Comparison of ENCODE assay signal across 8 mouse cellular contexts in the genomic region with DNA sequence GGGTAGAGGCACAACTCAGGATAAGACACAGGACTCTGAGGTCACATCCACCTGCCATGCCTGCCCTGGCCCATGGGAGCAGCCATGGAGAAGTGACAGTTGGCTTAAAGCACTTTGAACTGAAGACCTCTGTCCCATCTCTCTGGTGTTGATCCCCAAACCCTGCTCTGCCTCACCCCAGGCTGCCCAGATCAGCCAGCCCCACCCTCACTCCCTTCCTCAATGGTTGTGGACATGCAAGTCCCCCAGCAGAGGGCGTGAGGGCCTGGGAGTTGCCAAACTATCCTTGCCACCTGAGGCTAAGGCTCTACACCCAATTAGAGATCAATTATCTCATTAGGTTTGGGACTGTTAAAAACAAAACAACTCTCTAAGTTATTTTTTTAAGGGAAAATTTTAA. TPM values are rescaled to one million over a fixed set of nuclear protein-coding genes. Genes with fewer than 3 reads are reported as not detected.
DNase-seq lines count a peak whose midpoint lies in the region; ATAC-seq and TF ChIP-seq lines count a peak whose summit lies in the region.

No protein-coding gene starts in this region.

- 0% methylated on average over 1 of the region's 1 CpGs for WGBS in liver, adult 2 months
- WGBS in liver, embryonic 12.5 days (ENCODE audit: insufficient replicate concordance) = 0% methylated on average over 1 of the region's 1 CpGs
- whole genome bisulfite sequencing in bone marrow, adult 2 months = 12% methylated on average over 1 of the region's 1 CpGs
- WGBS in limb, embryonic 10.5 days = 3% methylated on average over 1 of the region's 1 CpGs

- H3K4me2 ChIP-seq in liver, embryonic 12.5 days = no peak overlapping the region

- no peaks in the 10 kb centered on the region for H3K9me3 ChIP-seq in liver, embryonic 12.5 days (replicated peaks)
- H3K9me3 ChIP-seq in limb, embryonic 10.5 days (replicated peaks) = no peaks in the 10 kb centered on the region

- DNase-seq in embryo, embryonic 10 days (ENCODE audit: low spot score) = peak; percentile 42
- no peak for DNase-seq in embryo, embryonic 9.5 days (ENCODE audit: extremely low spot score)
- DNase-seq in liver, adult 2 months (ENCODE audit: extremely low read depth, low read depth, low spot score) = no peak
- peak; percentile 11 for DNase-seq in lung, postnatal 14 days
- no peak for DNase-seq in limb, embryonic 10.5 days (ENCODE audit: low spot score)
- DNase-seq in kidney, postnatal 14 days = no peak

- no peak for TF ChIP-seq POLR2A in liver, adult 2 months (IDR thresholded peaks at IDR 0.05; ENCODE audit: extremely low read depth, insufficient read depth, low read length)
- no peak for TF ChIP-seq POLR2A in bone marrow, adult 2 months (IDR thresholded peaks at IDR 0.05; ENCODE audit: borderline replicate concordance, control insufficient read depth, low read depth, low read length)

- no peaks in the 10 kb centered on the region for H3K36me3 ChIP-seq in liver, adult 2 months (ENCODE audit: control insufficient read depth, insufficient read depth, low read length)
- H3K36me3 ChIP-seq in liver, embryonic 12.5 days = no peaks in the 10 kb centered on the region
- H3K36me3 ChIP-seq in limb, embryonic 10.5 days = no peaks in the 10 kb centered on the region

- TF ChIP-seq CTCF in liver, adult 2 months (IDR thresholded peaks at IDR 0.05; ENCODE audit: low read depth, low read length) = peak; percentile 79
- TF ChIP-seq CTCF in bone marrow, adult 2 months (IDR thresholded peaks at IDR 0.05; ENCODE audit: control insufficient read depth, insufficient read depth, low read length) = peak; percentile 42; the same call in 1 of the 2 replicates

- no peaks in the 10 kb centered on the region for H3K79me2 ChIP-seq in liver, adult 2 months (ENCODE audit: control insufficient read depth, insufficient read depth, low read length)

- no peak overlapping the region for H3K4me3 ChIP-seq in liver, adult 2 months (ENCODE audit: insufficient read depth, low read depth, low read length)
- H3K4me3 ChIP-seq in liver, embryonic 12.5 days = no peak overlapping the region
- no peak overlapping the region for H3K4me3 ChIP-seq in bone marrow, adult 2 months (replicated peaks; ENCODE audit: control insufficient read depth, low read depth, low read length)
- no peak overlapping the region for H3K4me3 ChIP-seq in limb, embryonic 10.5 days

- peaks cover 8% of the 10 kb centered on the region; the same call in 1 of the 2 replicates for H3K27me3 ChIP-seq in liver, adult 2 months (ENCODE audit: control insufficient read depth, insufficient read depth, low read length)
- peaks cover 88% of the 10 kb centered on the region for H3K27me3 ChIP-seq in liver, embryonic 12.5 days (replicated peaks)
- peaks cover 91% of the 10 kb centered on the region for H3K27me3 ChIP-seq in limb, embryonic 10.5 days (ENCODE audit: low read depth, poor library complexity, severe bottlenecking)

- ATAC-seq in liver, embryonic 12.5 days = no peak

- no peaks in the 10 kb centered on the region for H3K4me1 ChIP-seq in liver, adult 2 months (ENCODE audit: control insufficient read depth, insufficient read depth, low read length)
- H3K4me1 ChIP-seq in liver, embryonic 12.5 days = no peaks in the 10 kb centered on the region
- no peaks in the 10 kb centered on the region for H3K4me1 ChIP-seq in bone marrow, adult 2 months (ENCODE audit: control insufficient read depth, insufficient read depth, low read length)
- peaks cover 11% of the 10 kb centered on the region for H3K4me1 ChIP-seq in limb, embryonic 10.5 days

- H3K9ac ChIP-seq in liver, adult 2 months (ENCODE audit: low read depth, low read length) = no peak overlapping the region
- no peak overlapping the region for H3K9ac ChIP-seq in liver, embryonic 12.5 days

- no peak overlapping the region for H3K27ac ChIP-seq in liver, adult 2 months (replicated peaks; ENCODE audit: insufficient read depth, low read depth, low read length)
- no peak overlapping the region for H3K27ac ChIP-seq in liver, embryonic 12.5 days
- no peak overlapping the region for H3K27ac ChIP-seq in bone marrow, adult 2 months (ENCODE audit: control insufficient read depth, insufficient read depth, low read depth, low read length, poor library complexity)
- H3K27ac ChIP-seq in limb, embryonic 10.5 days = no peak overlapping the region

RNA-seq across cellular contexts. Expression of a gene that starts 3.0 kb away (rescaled TPM):
- 0.34 and 0.74 TPM in 2 replicates for total RNA-seq in liver, adult 2 months (2014; rRNA removed)
- polyA plus RNA-seq in liver, adult 2 months (2012; rRNA removed) = not detected in 2 replicates
- polyA plus RNA-seq in liver, embryonic 12.5 days (2016; fragmentation: Nextera tagmentation; extraction: Ambion mirVana) = not detected in 2 replicates
- polyA plus RNA-seq in bone marrow, adult 2 months (2011; ENCODE audit: insufficient read depth, insufficient read length, low replicate concordance, missing spikeins) = 0.47 and 0.97 TPM in 2 replicates
- polyA plus RNA-seq in limb, embryonic 10.5 days (2016; fragmentation: Nextera tagmentation; extraction: Ambion mirVana) = not detected in 2 replicates

RNA-seq across cellular contexts. Expression of a gene that starts 18.7 kb away (rescaled TPM):
- 0.07 TPM in 1 of 2 replicates, not detected in the other for total RNA-seq in liver, adult 2 months (2014; rRNA removed)
- not detected in 2 replicates for polyA plus RNA-seq in liver, adult 2 months (2012; rRNA removed)
- polyA plus RNA-seq in liver, embryonic 12.5 days (2016; fragmentation: Nextera tagmentation; extraction: Ambion mirVana) = 0.08 and 0.26 TPM in 2 replicates
- polyA plus RNA-seq in bone marrow, adult 2 months (2011; ENCODE audit: insufficient read depth, insufficient read length, low replicate concordance, missing spikeins) = not detected in 2 replicates
- polyA plus RNA-seq in limb, embryonic 10.5 days (2016; fragmentation: Nextera tagmentation; extraction: Ambion mirVana) = 0.10 and 0.20 TPM in 2 replicates

RNA-seq across cellular contexts. Expression of a gene that starts 33.2 kb away (rescaled TPM):
- total RNA-seq in liver, adult 2 months (2014; rRNA removed) = 44.4 and 48.4 TPM in 2 replicates
- 181 and 217 TPM in 2 replicates for polyA plus RNA-seq in liver, adult 2 months (2012; rRNA removed)
- polyA plus RNA-seq in liver, embryonic 12.5 days (2016; fragmentation: Nextera tagmentation; extraction: Ambion mirVana) = 114 and 115 TPM in 2 replicates
- polyA plus RNA-seq in bone marrow, adult 2 months (2011; ENCODE audit: insufficient read depth, insufficient read length, low replicate concordance, missing spikeins) = 43.8 and 59.8 TPM in 2 replicates
- 394 and 428 TPM in 2 replicates for polyA plus RNA-seq in limb, embryonic 10.5 days (2016; fragmentation: Nextera tagmentation; extraction: Ambion mirVana)

RNA-seq across cellular contexts. Expression of a gene that starts 48.8 kb away (rescaled TPM):
- 1.1 and 2.5 TPM in 2 replicates for total RNA-seq in liver, adult 2 months (2014; rRNA removed)
- polyA plus RNA-seq in liver, adult 2 months (2012; rRNA removed) = 0.81 and 0.83 TPM in 2 replicates
- polyA plus RNA-seq in liver, embryonic 12.5 days (2016; fragmentation: Nextera tagmentation; extraction: Ambion mirVana) = 0.04 TPM in 1 of 2 replicates, not detected in the other
- not detected in 2 replicates for polyA plus RNA-seq in bone marrow, adult 2 months (2011; ENCODE audit: insufficient read depth, insufficient read length, low replicate concordance, missing spikeins)
- not detected in 2 replicates for polyA plus RNA-seq in limb, embryonic 10.5 days (2016; fragmentation: Nextera tagmentation; extraction: Ambion mirVana)

RNA-seq across cellular contexts. Expression of a gene that starts 59.1 kb away (rescaled TPM):
- total RNA-seq in liver, adult 2 months (2014; rRNA removed) = 0.28 and 0.54 TPM in 2 replicates
- polyA plus RNA-seq in liver, adult 2 months (2012; rRNA removed) = 1.3 and 1.7 TPM in 2 replicates
- 0.07 and 0.29 TPM in 2 replicates for polyA plus RNA-seq in liver, embryonic 12.5 days (2016; fragmentation: Nextera tagmentation; extraction: Ambion mirVana)
- not detected in 2 replicates for polyA plus RNA-seq in bone marrow, adult 2 months (2011; ENCODE audit: insufficient read depth, insufficient read length, low replicate concordance, missing spikeins)
- polyA plus RNA-seq in limb, embryonic 10.5 days (2016; fragmentation: Nextera tagmentation; extraction: Ambion mirVana) = 1.6 and 2.0 TPM in 2 replicates

Comparison
In these comparisons a context has a peak if more than half of its experiments do, and no peak if none do; other contexts are left out.
1. DNase-seq: peak in embryo, embryonic 10 days (single experiment) and lung, postnatal 14 days (single experiment); none in embryo, embryonic 9.5 days (single experiment), liver, adult 2 months (single experiment), limb, embryonic 10.5 days (single experiment) and kidney, postnatal 14 days (single experiment).